Mouse (Mus musculus): ENCODE results near the gene Atp5s. TPM values are rescaled to one million over a fixed set of nuclear protein-coding genes. Genes with fewer than 3 reads are reported as not detected.

Gene Atp5s
- polyA plus RNA-seq, 1 experiment from 2014 or later = 44.6 TPM

GRCm38 (mm10) chr12:69683537-69683936, 41.2 kb upstream of the Atp5s start:
- peaks cover 10 to 21% of the 10 kb centered on the region in 2 experiments for H3K4me1 ChIP-seq (ENCODE audit: control insufficient read depth in 2 of 2, insufficient read depth in 2 of 2, low read length in 2 of 2)
- 26% methylated on average over 10 of the region's 10 CpGs for WGBS
- H3K4me3 ChIP-seq (ENCODE audit: control insufficient read depth in 1 of 2, insufficient read depth in 1 of 2, low read depth in 1 of 2, low read length in 2 of 2) = peak overlapping the region in 1 of 2 experiments; percentile 9; a peak in 1 of 4 replicates
- H3K9ac ChIP-seq (ENCODE audit: low read length) = peak overlapping the region; percentile 44; the same call in 1 of the 2 replicates
- no peaks in the 10 kb centered on the region for H3K9me3 ChIP-seq (ENCODE audit: control insufficient read depth, low read length)
- no peaks in the 10 kb centered on the region for H3K27me3 ChIP-seq (ENCODE audit: control insufficient read depth, insufficient read depth, low read length)
- H3K4me2 ChIP-seq (ENCODE audit: low read length) = peak overlapping the region; percentile 79
- H3K27ac ChIP-seq (replicated peaks in 1 of 2; ENCODE audit: control insufficient read depth in 1 of 2, insufficient read depth in 1 of 2, low read depth in 2 of 2, low read length in 2 of 2) = peak overlapping the region in 1 of 2 experiments; percentile 57; a peak in 1 of 4 replicates
- ATAC-seq (ENCODE audit: insufficient number of reproducible peaks, insufficient read depth, low FRiP score, low read depth) = no peak; the same call in 1 of the 2 replicates
- no peaks in the 10 kb centered on the region for H3K36me3 ChIP-seq (ENCODE audit: control insufficient read depth, insufficient read depth, low read length)

DNA sequence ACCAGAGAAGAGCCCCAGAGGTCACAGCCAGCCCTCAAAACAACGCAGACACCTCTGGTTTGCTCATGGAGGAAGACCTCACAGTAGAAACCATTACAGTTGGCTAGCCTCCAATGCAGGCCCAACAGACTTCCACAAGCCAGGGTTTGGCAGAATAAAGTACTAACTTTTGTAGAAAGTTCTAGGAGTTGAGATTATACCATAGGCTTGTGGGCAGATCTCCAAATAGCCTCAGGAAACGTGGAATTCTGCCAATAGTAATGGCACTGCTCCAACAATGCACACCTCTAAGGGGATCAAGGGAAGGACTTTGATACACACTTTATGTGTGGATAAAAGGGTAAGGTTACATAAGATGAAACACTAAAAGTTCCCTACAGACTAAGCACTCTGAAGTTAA, 36.4 kb upstream of the Atp5s start:
- Histone ChIP-seq H3K27me3 (ENCODE audit: control insufficient read depth, insufficient read depth, low read length) (no peaks in the 10 kb centered on the region), H3K4me2 (ENCODE audit: low read length) (no peak overlapping the region), H3K9ac (ENCODE audit: low read length) (no peak overlapping the region), H3K4me3 (ENCODE audit: control insufficient read depth in 1 of 2, insufficient read depth in 1 of 2, low read depth in 1 of 2, low read length in 2 of 2) (no peak overlapping the region), H3K4me1 (ENCODE audit: control insufficient read depth in 2 of 2, insufficient read depth in 2 of 2, low read length in 2 of 2) (peaks cover 5 to 7% of the 10 kb centered on the region in 2 experiments), H3K27ac (replicated peaks in 1 of 2; ENCODE audit: control insufficient read depth in 1 of 2, insufficient read depth in 1 of 2, low read depth in 2 of 2, low read length in 2 of 2) (0 out of 4 replicates have a peak overlapping the region, but pooled peaks have one; percentile 7 to 8), H3K9me3 (ENCODE audit: control insufficient read depth, low read length) (no peaks in the 10 kb centered on the region), H3K36me3 (ENCODE audit: control insufficient read depth, insufficient read depth, low read length) (no peaks in the 10 kb centered on the region)
- ATAC-seq (ENCODE audit: insufficient number of reproducible peaks, insufficient read depth, low FRiP score, low read depth) = no peak
- 27% methylated on average over 2 of the region's 2 CpGs for WGBS

DNA sequence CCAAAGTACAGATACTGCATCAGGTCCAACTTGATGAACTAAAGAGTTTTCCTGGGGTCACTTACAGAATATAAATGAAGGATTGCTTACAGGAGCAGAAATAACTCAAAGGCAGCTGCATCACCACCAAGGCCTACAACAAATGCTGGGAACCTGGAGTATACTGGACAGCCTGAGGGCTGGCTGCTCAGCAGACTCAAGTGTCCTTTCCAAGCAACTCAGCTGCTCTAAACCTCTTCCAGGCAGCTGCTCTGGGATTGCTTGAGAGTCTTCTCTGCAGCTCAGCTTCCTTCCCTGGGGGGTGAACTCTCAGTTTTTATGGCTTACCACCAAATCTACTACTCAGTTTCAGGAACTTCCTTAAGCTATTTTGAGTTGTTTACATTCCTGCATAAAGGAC, 35.7 kb upstream of the Atp5s start:
- Histone ChIP-seq H3K9ac (ENCODE audit: low read length) (no peak overlapping the region), H3K4me2 (ENCODE audit: low read length) (no peak overlapping the region), H3K27ac (replicated peaks in 1 of 2; ENCODE audit: control insufficient read depth in 1 of 2, insufficient read depth in 1 of 2, low read depth in 2 of 2, low read length in 2 of 2) (no peak overlapping the region), H3K4me1 (ENCODE audit: control insufficient read depth in 2 of 2, insufficient read depth in 2 of 2, low read length in 2 of 2) (peaks cover 0 to 5% of the 10 kb centered on the region in 2 experiments; a peak in 1 of 4 replicates), H3K27me3 (ENCODE audit: control insufficient read depth, insufficient read depth, low read length) (no peaks in the 10 kb centered on the region), H3K9me3 (ENCODE audit: control insufficient read depth, low read length) (no peaks in the 10 kb centered on the region), H3K36me3 (ENCODE audit: control insufficient read depth, insufficient read depth, low read length) (no peaks in the 10 kb centered on the region), H3K4me3 (ENCODE audit: control insufficient read depth in 1 of 2, insufficient read depth in 1 of 2, low read depth in 1 of 2, low read length in 2 of 2) (no peak overlapping the region)
- no peak for ATAC-seq (ENCODE audit: insufficient number of reproducible peaks, insufficient read depth, low FRiP score, low read depth)

DNA sequence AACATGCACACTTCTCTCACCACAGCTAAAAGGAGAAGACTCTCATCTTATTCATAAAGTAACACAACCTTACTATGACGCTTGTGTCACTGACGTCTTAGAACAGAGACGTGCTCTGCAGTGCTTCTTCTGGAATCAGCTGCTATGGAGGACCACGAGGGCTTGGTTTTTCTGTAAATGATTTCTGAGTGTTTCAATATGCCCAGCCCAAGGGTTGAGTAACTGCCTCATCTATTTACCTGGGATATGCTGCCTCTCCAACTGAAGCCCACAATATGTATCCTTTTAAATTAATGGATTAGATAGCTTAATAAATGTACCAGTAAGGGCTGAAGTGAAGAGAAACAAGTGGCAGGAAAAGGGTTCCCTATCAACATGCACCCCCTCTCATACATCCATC, 34.0 kb upstream of the Atp5s start:
- WGBS = 88% methylated on average over 4 of the region's 4 CpGs
- Histone ChIP-seq H3K27ac (replicated peaks in 1 of 2; ENCODE audit: control insufficient read depth in 1 of 2, insufficient read depth in 1 of 2, low read depth in 2 of 2, low read length in 2 of 2) (no peak overlapping the region), H3K4me2 (ENCODE audit: low read length) (no peak overlapping the region), H3K4me3 (ENCODE audit: control insufficient read depth in 1 of 2, insufficient read depth in 1 of 2, low read depth in 1 of 2, low read length in 2 of 2) (no peak overlapping the region), H3K27me3 (ENCODE audit: control insufficient read depth, insufficient read depth, low read length) (no peaks in the 10 kb centered on the region), H3K9ac (ENCODE audit: low read length) (no peak overlapping the region), H3K9me3 (ENCODE audit: control insufficient read depth, low read length) (no peaks in the 10 kb centered on the region), H3K4me1 (ENCODE audit: control insufficient read depth in 2 of 2, insufficient read depth in 2 of 2, low read length in 2 of 2) (peaks cover 0 to 5% of the 10 kb centered on the region in 2 experiments; a peak in 1 of 4 replicates), H3K36me3 (ENCODE audit: control insufficient read depth, insufficient read depth, low read length) (no peaks in the 10 kb centered on the region)
- no peak for ATAC-seq (ENCODE audit: insufficient number of reproducible peaks, insufficient read depth, low FRiP score, low read depth)

GRCm38 (mm10) chr12:69693471-69693870, 31.3 kb upstream of the Atp5s start:
- Histone ChIP-seq H3K4me1 (ENCODE audit: control insufficient read depth in 2 of 2, insufficient read depth in 2 of 2, low read length in 2 of 2) (0 out of 4 replicates have a peak, but pooled peaks cover 0 to under 1% of the 10 kb centered on the region in 2 experiments), H3K4me2 (ENCODE audit: low read length) (no peak overlapping the region), H3K9ac (ENCODE audit: low read length) (no peak overlapping the region), H3K27me3 (ENCODE audit: control insufficient read depth, insufficient read depth, low read length) (no peaks in the 10 kb centered on the region), H3K4me3 (ENCODE audit: control insufficient read depth in 1 of 2, insufficient read depth in 1 of 2, low read depth in 1 of 2, low read length in 2 of 2) (no peak overlapping the region), H3K9me3 (ENCODE audit: control insufficient read depth, low read length) (no peaks in the 10 kb centered on the region), H3K36me3 (ENCODE audit: control insufficient read depth, insufficient read depth, low read length) (no peaks in the 10 kb centered on the region), H3K27ac (replicated peaks in 1 of 2; ENCODE audit: control insufficient read depth in 1 of 2, insufficient read depth in 1 of 2, low read depth in 2 of 2, low read length in 2 of 2) (no peak overlapping the region)
- 78% methylated on average over 17 of the region's 17 CpGs for WGBS
- ATAC-seq (ENCODE audit: insufficient number of reproducible peaks, insufficient read depth, low FRiP score, low read depth) = no peak

GRCm38 (mm10) chr12:69696746-69697145, 28.0 kb upstream of the Atp5s start:
- no peaks in the 10 kb centered on the region for H3K9me3 ChIP-seq (ENCODE audit: control insufficient read depth, low read length)
- H3K4me3 ChIP-seq (ENCODE audit: control insufficient read depth in 1 of 2, insufficient read depth in 1 of 2, low read depth in 1 of 2, low read length in 2 of 2) = no peak overlapping the region
- H3K27me3 ChIP-seq (ENCODE audit: control insufficient read depth, insufficient read depth, low read length) = no peaks in the 10 kb centered on the region
- no peak overlapping the region for H3K4me2 ChIP-seq (ENCODE audit: low read length)
- H3K36me3 ChIP-seq (ENCODE audit: control insufficient read depth, insufficient read depth, low read length) = peaks cover 4% of the 10 kb centered on the region; the same call in 1 of the 2 replicates
- no peak overlapping the region for H3K9ac ChIP-seq (ENCODE audit: low read length)
- no peak for ATAC-seq (ENCODE audit: insufficient number of reproducible peaks, insufficient read depth, low FRiP score, low read depth)
- no peaks in the 10 kb centered on the region for H3K4me1 ChIP-seq (ENCODE audit: control insufficient read depth in 2 of 2, insufficient read depth in 2 of 2, low read length in 2 of 2)
- 77% methylated on average over 5 of the region's 5 CpGs for WGBS
- H3K27ac ChIP-seq (replicated peaks in 1 of 2; ENCODE audit: control insufficient read depth in 1 of 2, insufficient read depth in 1 of 2, low read depth in 2 of 2, low read length in 2 of 2) = no peak overlapping the region

GRCm38 (mm10) chr12:69698352-69698751, 26.4 kb upstream of the Atp5s start:
- no peak overlapping the region for H3K4me3 ChIP-seq (ENCODE audit: control insufficient read depth in 1 of 2, insufficient read depth in 1 of 2, low read depth in 1 of 2, low read length in 2 of 2)
- H3K4me2 ChIP-seq (ENCODE audit: low read length) = no peak overlapping the region
- ATAC-seq (ENCODE audit: insufficient number of reproducible peaks, insufficient read depth, low FRiP score, low read depth) = no peak
- H3K27me3 ChIP-seq (ENCODE audit: control insufficient read depth, insufficient read depth, low read length) = no peaks in the 10 kb centered on the region
- H3K36me3 ChIP-seq (ENCODE audit: control insufficient read depth, insufficient read depth, low read length) = peaks cover 5% of the 10 kb centered on the region; the same call in 1 of the 2 replicates
- WGBS = 75% methylated on average over 6 of the region's 6 CpGs
- no peak overlapping the region for H3K27ac ChIP-seq (replicated peaks in 1 of 2; ENCODE audit: control insufficient read depth in 1 of 2, insufficient read depth in 1 of 2, low read depth in 2 of 2, low read length in 2 of 2)
- no peak overlapping the region for H3K9ac ChIP-seq (ENCODE audit: low read length)
- H3K9me3 ChIP-seq (ENCODE audit: control insufficient read depth, low read length) = no peaks in the 10 kb centered on the region
- no peaks in the 10 kb centered on the region for H3K4me1 ChIP-seq (ENCODE audit: control insufficient read depth in 2 of 2, insufficient read depth in 2 of 2, low read length in 2 of 2)

All from heart, embryonic 14.5 days (tissue).